Mouse (Mus musculus) MEL (cell line): ENCODE measurements at regions not wholly inside any gene's neighbourhood (a gene's known extent, or its start where the extent isn't known, plus 50 kb on each side); places are given as distances from the start of the nearest gene placed in this dataset.

ENCODE experiments used
- DNase-seq: peaks from one replicate; pipeline ENCODE4 v3.0.0; 2011; ENCODE audit warnings: low read depth, low spot score
- H3K27ac ChIP-seq: 2 replicates; pipeline ENCODE4 v1.5.1; 2012; ENCODE audit warnings: low read depth, mild to moderate bottlenecking, control low read depth, low read length, moderate library complexity; ENCODE audit not compliant: control insufficient read depth
- H3K27me3 ChIP-seq, 2 experiments: fragments of 150-350 bp in 1 of 2; sonication (generic) in 1 of 2; 2 replicates each; pipeline ENCODE4 v1.6.1; 2012; ENCODE audit warnings: low read length in 2 of 2, mild to moderate bottlenecking in 2 of 2, improper control_type of control experiment in 1 of 2, moderate library complexity in 1 of 2; ENCODE audit not compliant: insufficient read depth in 2 of 2, control insufficient read depth in 1 of 2
- H3K36me3 ChIP-seq, 2 experiments: 2 replicates each; pipeline ENCODE4 v1.6.1; 2012 to 2014; ENCODE audit warnings: low read length in 2 of 2, improper control_type of control experiment in 1 of 2, inconsistent platforms in 1 of 2, mild to moderate bottlenecking in 1 of 2; ENCODE audit not compliant: insufficient read depth in 2 of 2, control insufficient read depth in 1 of 2
- H3K4me1 ChIP-seq, 2 experiments: fragments of 150-350 bp in 1 of 2; sonication (generic) in 1 of 2; 2 replicates each; pipeline ENCODE4 v1.6.1; 2012; ENCODE audit warnings: low read length in 2 of 2, improper control_type of control experiment in 1 of 2, mild to moderate bottlenecking in 1 of 2; ENCODE audit not compliant: insufficient read depth in 2 of 2, control insufficient read depth in 1 of 2
- H3K4me3 ChIP-seq, 2 experiments: fragments of 150-350 bp in 1 of 2; sonication (generic) in 1 of 2; 2 replicates each; pipeline ENCODE4 v1.5.1; 2012; ENCODE audit warnings: low read depth in 2 of 2, low read length in 2 of 2, mild to moderate bottlenecking in 2 of 2, moderate library complexity in 2 of 2, control low read depth in 1 of 2, improper control_type of control experiment in 1 of 2; ENCODE audit not compliant: control insufficient read depth in 1 of 2, insufficient read depth in 1 of 2
- H3K79me2 ChIP-seq: 2 replicates; pipeline ENCODE4 v1.6.1; 2012; ENCODE audit warnings: mild to moderate bottlenecking, low read length, moderate library complexity; ENCODE audit not compliant: control insufficient read depth, poor library complexity, insufficient read depth
- H3K9ac ChIP-seq: 2 replicates; pipeline ENCODE4 v1.6.1; 2012; ENCODE audit warnings: low read depth, mild to moderate bottlenecking, control low read depth, low read length, moderate library complexity; ENCODE audit not compliant: control insufficient read depth, poor library complexity, severe bottlenecking
- H3K9me3 ChIP-seq: fragments of 150-350 bp; sonication (generic); replicated peaks from 2 replicates; pipeline ENCODE4 v1.6.1; 2012; ENCODE audit warnings: mild to moderate bottlenecking, low read length, improper control_type of control experiment, moderate library complexity; ENCODE audit not compliant: insufficient read depth
- BHLHE40 ChIP-seq: IDR thresholded peaks from 2 replicates; pipeline ENCODE4 v1.6.1; 2012; ENCODE audit warnings: low read depth, mild to moderate bottlenecking, inconsistent platforms, low read length, improper control_type of control experiment, borderline replicate concordance
- CHD2 ChIP-seq: IDR thresholded peaks from 2 replicates; pipeline ENCODE4 v1.6.1; 2011; ENCODE audit warnings: low read length, improper control_type of control experiment
- CTCF ChIP-seq, 3 experiments: IDR thresholded peaks in 2 of 3; conservative IDR thresholded peaks in 1 of 3; 2 replicates each; pipeline ENCODE4 v1.5.1; 2011 to 2012; ENCODE audit warnings: low read length in 3 of 3, low read depth in 2 of 3, mild to moderate bottlenecking in 2 of 3, improper control_type of control experiment in 1 of 3, inconsistent platforms in 1 of 3, mixed read lengths in 1 of 3, moderate library complexity in 1 of 3; ENCODE audit not compliant: control insufficient read depth in 1 of 3, insufficient read depth in 1 of 3, poor library complexity in 1 of 3, severe bottlenecking in 1 of 3
- ELF1 ChIP-seq: IDR thresholded peaks from 2 replicates; pipeline ENCODE4 v1.6.1; 2014; ENCODE audit warnings: low read depth, mild to moderate bottlenecking, inconsistent platforms, low read length, improper control_type of control experiment, moderate library complexity
- EP300 ChIP-seq, 2 experiments: IDR thresholded peaks; 2 replicates each; pipeline ENCODE4 v1.6.1; 2011; ENCODE audit warnings: improper control_type of control experiment in 2 of 2, low read length in 2 of 2, low read depth in 1 of 2, mild to moderate bottlenecking in 1 of 2
- GATA1 ChIP-seq: IDR thresholded peaks from 2 replicates; pipeline ENCODE4 v1.6.1; 2011; ENCODE audit warnings: low read depth, low read length, improper control_type of control experiment
- HCFC1 ChIP-seq: IDR thresholded peaks from 2 replicates; pipeline ENCODE4 v1.6.1; 2012; ENCODE audit warnings: low read depth, mild to moderate bottlenecking, inconsistent platforms, low read length, improper control_type of control experiment, moderate library complexity
- JUND ChIP-seq: IDR thresholded peaks from 2 replicates; pipeline ENCODE4 v1.6.1; 2011; ENCODE audit warnings: low read depth, mild to moderate bottlenecking, improper control_type of control experiment, low read length
- MAX ChIP-seq: IDR thresholded peaks from 2 replicates; pipeline ENCODE4 v1.6.1; 2011; ENCODE audit warnings: low read length, improper control_type of control experiment
- MEF2A ChIP-seq: IDR thresholded peaks from 2 replicates; pipeline ENCODE4 v1.6.1; 2014; ENCODE audit warnings: low read depth, mild to moderate bottlenecking, inconsistent platforms, low read length, improper control_type of control experiment; ENCODE audit not compliant: poor library complexity, insufficient replicate concordance, severe bottlenecking; ENCODE audit errors: extremely low read depth
- MXI1 ChIP-seq: IDR thresholded peaks from 2 replicates; pipeline ENCODE4 v1.6.1; 2011; ENCODE audit warnings: mild to moderate bottlenecking, low read depth, low read length, improper control_type of control experiment
- MYC ChIP-seq: IDR thresholded peaks from 2 replicates; pipeline ENCODE4 v1.6.1; 2011; ENCODE audit warnings: low read depth, mild to moderate bottlenecking, low read length, improper control_type of control experiment, moderate library complexity
- NRF1 ChIP-seq: IDR thresholded peaks from 2 replicates; pipeline ENCODE4 v1.6.1; 2014; ENCODE audit warnings: low read depth, mild to moderate bottlenecking, inconsistent platforms, low read length, improper control_type of control experiment, moderate library complexity; ENCODE audit not compliant: poor library complexity, insufficient read depth, severe bottlenecking
- POLR2A ChIP-seq, 2 experiments: IDR thresholded peaks; 2 replicates each; pipeline ENCODE4 v1.6.1; 2011 to 2012; ENCODE audit warnings: low read length in 2 of 2, mild to moderate bottlenecking in 2 of 2, control low read depth in 1 of 2, improper control_type of control experiment in 1 of 2, low read depth in 1 of 2, moderate library complexity in 1 of 2; ENCODE audit not compliant: control insufficient read depth in 1 of 2, insufficient read depth in 1 of 2, poor library complexity in 1 of 2
- POLR2AphosphoS2 ChIP-seq: IDR thresholded peaks from 2 replicates; pipeline ENCODE4 v1.6.1; 2011; ENCODE audit warnings: low read length, improper control_type of control experiment
- RAD21 ChIP-seq: IDR thresholded peaks from 2 replicates; pipeline ENCODE4 v1.6.1; 2011; ENCODE audit warnings: mild to moderate bottlenecking, low read depth, low read length, improper control_type of control experiment
- RCOR1 ChIP-seq: IDR thresholded peaks from 2 replicates; pipeline ENCODE4 v1.6.1; 2012; ENCODE audit warnings: low read depth, mild to moderate bottlenecking, inconsistent platforms, low read length, improper control_type of control experiment
- SIN3A ChIP-seq: IDR thresholded peaks from 2 replicates; pipeline ENCODE4 v1.6.1; 2012; ENCODE audit warnings: low read length, improper control_type of control experiment, inconsistent platforms
- SMC3 ChIP-seq: IDR thresholded peaks from 2 replicates; pipeline ENCODE4 v1.6.1; 2011; ENCODE audit warnings: low read depth, low read length, improper control_type of control experiment
- TAL1 ChIP-seq: IDR thresholded peaks from 2 replicates; pipeline ENCODE4 v1.6.1; 2012; ENCODE audit warnings: mild to moderate bottlenecking, inconsistent platforms, low read length, moderate library complexity, mixed read lengths
- TBP ChIP-seq: IDR thresholded peaks from 2 replicates; pipeline ENCODE4 v1.8.0; 2011; ENCODE audit warnings: low read depth, low read length, improper control_type of control experiment
- TCF12 ChIP-seq: IDR thresholded peaks from 2 replicates; pipeline ENCODE4 v1.6.1; 2014; ENCODE audit warnings: low read depth, mild to moderate bottlenecking, inconsistent platforms, low read length, improper control_type of control experiment, moderate library complexity
- UBTF ChIP-seq: IDR thresholded peaks from 2 replicates; pipeline ENCODE4 v1.6.1; 2012; ENCODE audit warnings: low read depth, mild to moderate bottlenecking, inconsistent platforms, low read length, improper control_type of control experiment, moderate library complexity, borderline replicate concordance; ENCODE audit not compliant: insufficient read depth
- USF2 ChIP-seq, 2 experiments: IDR thresholded peaks; 2 replicates each; pipeline ENCODE4 v1.6.1; 2011 to 2012; ENCODE audit warnings: improper control_type of control experiment in 2 of 2, low read length in 2 of 2, borderline replicate concordance in 1 of 2, inconsistent platforms in 1 of 2, low read depth in 1 of 2, mild to moderate bottlenecking in 1 of 2; ENCODE audit not compliant: insufficient read depth in 1 of 2
- ZKSCAN1 ChIP-seq: IDR thresholded peaks from 2 replicates; pipeline ENCODE4 v1.6.1; 2012; ENCODE audit warnings: low read depth, mild to moderate bottlenecking, inconsistent platforms, low read length, improper control_type of control experiment, moderate library complexity
- ZMIZ1 ChIP-seq: IDR thresholded peaks from 2 replicates; pipeline ENCODE4 v1.6.1; 2012; ENCODE audit warnings: low read depth, mild to moderate bottlenecking, inconsistent platforms, low read length, improper control_type of control experiment, moderate library complexity
- ZNF384 ChIP-seq: IDR thresholded peaks from 2 replicates; pipeline ENCODE4 v1.6.1; 2012; ENCODE audit warnings: low read depth, mild to moderate bottlenecking, inconsistent platforms, low read length, improper control_type of control experiment

- Histone ChIP-seq H3K9ac (no peak overlapping the region), H3K79me2 (no peaks in the 10 kb centered on the region), H3K4me1 (no peaks in the 10 kb centered on the region), H3K9me3 (no peaks in the 10 kb centered on the region), H3K4me3 (no peak overlapping the region), H3K36me3 (no peaks in the 10 kb centered on the region), H3K27me3 (peaks cover 1 to 2% of the 10 kb centered on the region in 2 experiments), H3K27ac (no peak overlapping the region)
- DNase-seq: no peak
- no peak for TF ChIP-seq JUND
- TF ChIP-seq RCOR1: no peak
- no peak for TF ChIP-seq MEF2A
- no peak for TF ChIP-seq TAL1
- TF ChIP-seq SMC3: no peak
- no peak for TF ChIP-seq ZNF384
- no peak for TF ChIP-seq RAD21
- no peak for TF ChIP-seq USF2 (IDR thresholded peaks at IDR 0.05; ENCODE audit: borderline replicate concordance in 1 of 2, insufficient read depth in 1 of 2, low read depth in 1 of 2, low read length in 2 of 2)
- no peak for TF ChIP-seq ZMIZ1
- TF ChIP-seq MXI1: no peak
- TF ChIP-seq HCFC1: no peak
- TF ChIP-seq ELF1: no peak
- TF ChIP-seq TCF12: no peak
- no peak for TF ChIP-seq UBTF
- TF ChIP-seq NRF1: no peak
- no peak for TF ChIP-seq MYC
These were observed 61.2 kb upstream of the Ap1s2 start for GRCm38 (mm10) chrX:163847651-163848050.

GRCm38 (mm10) chrX:163848510-163849199 lies 60.2 kb upstream of the Ap1s2 start:
- no peak overlapping the region for H3K27ac ChIP-seq
- no peaks in the 10 kb centered on the region for H3K36me3 ChIP-seq
- H3K9ac ChIP-seq: no peak overlapping the region
- no peak for DNase-seq
- peaks cover 1 to 4% of the 10 kb centered on the region in 2 experiments for H3K27me3 ChIP-seq
- H3K79me2 ChIP-seq: no peaks in the 10 kb centered on the region
- TF ChIP-seq RAD21: no peak
- TF ChIP-seq POLR2A (IDR thresholded peaks at IDR 0.05; ENCODE audit: control insufficient read depth in 1 of 2, insufficient read depth in 1 of 2, low read depth in 1 of 2, low read length in 2 of 2, poor library complexity in 1 of 2): no peak
- no peak for TF ChIP-seq TBP
- TF ChIP-seq MAX: no peak
- TF ChIP-seq SMC3: no peak
- TF ChIP-seq ELF1: no peak
- no peak for TF ChIP-seq BHLHE40
- no peak for TF ChIP-seq POLR2AphosphoS2
- TF ChIP-seq EP300 (IDR thresholded peaks at IDR 0.05; ENCODE audit: low read depth in 1 of 2, low read length in 2 of 2): no peak
- no peak for TF ChIP-seq NRF1
- no peak for TF ChIP-seq CTCF (IDR thresholded peaks at IDR 0.05 in 2 of 3, conservative IDR thresholded peaks at IDR 0.05 in 1 of 3; ENCODE audit: control insufficient read depth in 1 of 3, insufficient read depth in 1 of 3, low read depth in 2 of 3, low read length in 3 of 3, poor library complexity in 1 of 3, severe bottlenecking in 1 of 3)
- no peak for TF ChIP-seq SIN3A
- TF ChIP-seq ZKSCAN1: no peak
- no peak for TF ChIP-seq ZNF384
- no peak for TF ChIP-seq GATA1
- TF ChIP-seq CHD2: no peak
- TF ChIP-seq MXI1: no peak
- H3K9me3 ChIP-seq: no peaks in the 10 kb centered on the region
- no peak overlapping the region for H3K4me3 ChIP-seq
- no peaks in the 10 kb centered on the region for H3K4me1 ChIP-seq
